Mouse (Mus musculus) hindbrain, embryonic 12.5 days (tissue): ENCODE measurements around the gene Egfl7. TPM values are rescaled to one million over a fixed set of nuclear protein-coding genes. Genes with fewer than 3 reads are reported as not detected.

Experiments
- ATAC-seq: fragments of 200-750 bp; cut with Nextera tagmentation; 2 replicates; pipeline ENCODE4 v1.8.0; 2017; ENCODE audit warnings: moderate TSS enrichment; ENCODE audit not compliant: low FRiP score
- H3K27ac ChIP-seq: fragments of 300-500 bp; sonication (generic); 2 replicates; pipeline ENCODE4 v1.5.1; 2016; ENCODE audit warnings: mild to moderate bottlenecking
- H3K27me3 ChIP-seq: fragments of 300-500 bp; sonication (generic); 2 replicates; pipeline ENCODE4 v1.6.1; 2016; ENCODE audit warnings: mild to moderate bottlenecking
- H3K36me3 ChIP-seq: fragments of 300-500 bp; sonication (generic); 2 replicates; pipeline ENCODE4 v1.6.1; 2016; ENCODE audit warnings: mild to moderate bottlenecking
- H3K4me1 ChIP-seq: fragments of 300-500 bp; sonication (generic); 2 replicates; pipeline ENCODE4 v1.6.1; 2016
- H3K4me2 ChIP-seq: fragments of 300-500 bp; sonication (generic); replicated peaks from 2 replicates; pipeline ENCODE4 v1.6.1; 2016; ENCODE audit warnings: mild to moderate bottlenecking
- H3K4me3 ChIP-seq: fragments of 300-500 bp; sonication (generic); 2 replicates; pipeline ENCODE4 v1.5.1; 2016; ENCODE audit warnings: mild to moderate bottlenecking
- H3K9ac ChIP-seq: fragments of 300-500 bp; sonication (generic); 2 replicates; pipeline ENCODE4 v1.6.1; 2016; ENCODE audit warnings: mild to moderate bottlenecking, moderate library complexity
- H3K9me3 ChIP-seq: fragments of 300-500 bp; sonication (generic); replicated peaks from 2 replicates; pipeline ENCODE4 v1.6.1; 2016; ENCODE audit warnings: mild to moderate bottlenecking
- whole genome bisulfite sequencing: fragments of 180-500 bp; shearing (Covaris S2); methylation state at CpG from one replicate; pipeline ENCODE4 v1.1.7; 2016; 5-methylcytosine and 5-hydroxymethylcytosine counted together
- polyA plus RNA-seq: library from polyadenylated mRNA; unstranded; fragments of >200 nt; fragmentation: Nextera tagmentation; extraction: Ambion mirVana; gene quantifications from 2 replicates; pipeline ENCODE4 v1.2.1, GENCODE M21; 2016

Egfl7 gene
- polyA plus RNA-seq, 1 experiment from 2014 or later = 72.1 TPM

DNA sequence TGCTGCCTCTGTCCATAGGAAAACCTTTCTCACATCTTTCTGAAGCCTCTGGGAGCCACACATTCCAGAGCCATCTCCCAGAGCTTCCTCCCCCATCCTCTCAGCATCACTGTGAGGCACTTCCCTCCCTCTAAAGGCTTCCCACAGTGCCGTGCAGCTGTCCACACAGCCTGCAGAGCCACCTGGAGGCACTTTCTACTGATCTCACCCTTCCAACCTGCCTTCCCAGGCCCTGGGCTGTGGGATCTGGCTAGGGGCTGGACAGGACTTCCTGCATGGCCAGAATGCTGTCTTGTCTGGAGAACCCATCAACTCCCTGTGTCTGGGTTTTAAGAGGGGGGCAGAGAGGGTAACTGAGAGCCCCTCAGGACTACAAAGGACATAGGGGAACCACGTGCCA is 32.3 kb upstream of the Egfl7 start:
- Histone ChIP-seq H3K4me1 (peaks cover 23% of the 10 kb centered on the region), H3K9me3 (no peaks in the 10 kb centered on the region), H3K4me3 (no peak overlapping the region), H3K4me2 (no peak overlapping the region), H3K36me3 (no peaks in the 10 kb centered on the region), H3K27ac (peak overlapping the region; percentile 35), H3K27me3 (no peaks in the 10 kb centered on the region; the same call in 1 of the 2 replicates), H3K9ac (no peak overlapping the region; the same call in 1 of the 2 replicates)
- ATAC-seq = 0 out of 2 replicates have a peak, but pooled peaks have one; percentile 41
- 32% methylated on average over 2 of the region's 2 CpGs for WGBS

DNA sequence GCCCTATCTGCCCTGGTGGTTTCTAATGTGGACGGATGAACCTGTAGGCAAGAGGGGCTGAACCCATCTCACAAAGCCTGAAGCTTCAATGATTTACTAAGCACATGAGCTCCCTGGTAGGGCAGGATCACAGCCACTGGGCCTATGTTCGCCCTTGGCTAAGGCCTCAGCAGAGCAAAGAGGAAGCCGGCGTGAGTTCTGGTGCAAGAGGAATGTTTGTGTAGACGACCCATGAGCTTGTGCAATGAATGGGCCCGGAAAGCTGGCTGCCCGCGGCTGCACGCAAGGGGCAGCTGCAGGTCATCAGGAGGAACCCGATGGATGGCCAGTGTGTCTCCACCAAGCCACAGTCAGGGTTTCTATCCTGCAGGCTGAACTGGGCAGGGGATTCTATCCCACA is 30.0 kb upstream of the Egfl7 start:
- Histone ChIP-seq H3K9ac (no peak overlapping the region), H3K4me3 (no peak overlapping the region), H3K4me2 (no peak overlapping the region), H3K27ac (no peak overlapping the region), H3K9me3 (no peaks in the 10 kb centered on the region), H3K27me3 (no peaks in the 10 kb centered on the region; the same call in 1 of the 2 replicates), H3K4me1 (peaks cover 20% of the 10 kb centered on the region), H3K36me3 (no peaks in the 10 kb centered on the region)
- WGBS = 85% methylated on average over 10 of the region's 10 CpGs
- no peak for ATAC-seq

DNA sequence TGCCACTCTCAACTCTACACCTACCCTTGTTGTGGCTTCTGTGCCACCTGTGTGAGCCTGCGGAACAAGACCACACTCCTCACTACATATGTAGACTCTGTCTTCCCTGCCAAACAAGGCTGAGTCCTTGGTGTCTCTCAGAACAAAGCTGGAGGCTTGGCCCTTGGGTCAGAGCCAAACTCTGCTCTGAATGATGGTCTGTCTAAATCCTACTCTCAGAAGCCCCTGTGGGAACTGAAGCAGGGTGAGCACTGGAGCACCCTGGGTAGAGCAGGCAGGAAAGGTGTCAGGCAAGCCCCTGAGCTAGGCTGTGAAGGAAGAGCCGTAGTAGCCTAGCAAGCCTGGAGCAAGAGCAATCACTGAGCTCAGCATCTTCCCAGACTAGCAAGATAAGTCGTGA is 29.6 kb upstream of the Egfl7 start:
- H3K27ac ChIP-seq = no peak overlapping the region

DNA sequence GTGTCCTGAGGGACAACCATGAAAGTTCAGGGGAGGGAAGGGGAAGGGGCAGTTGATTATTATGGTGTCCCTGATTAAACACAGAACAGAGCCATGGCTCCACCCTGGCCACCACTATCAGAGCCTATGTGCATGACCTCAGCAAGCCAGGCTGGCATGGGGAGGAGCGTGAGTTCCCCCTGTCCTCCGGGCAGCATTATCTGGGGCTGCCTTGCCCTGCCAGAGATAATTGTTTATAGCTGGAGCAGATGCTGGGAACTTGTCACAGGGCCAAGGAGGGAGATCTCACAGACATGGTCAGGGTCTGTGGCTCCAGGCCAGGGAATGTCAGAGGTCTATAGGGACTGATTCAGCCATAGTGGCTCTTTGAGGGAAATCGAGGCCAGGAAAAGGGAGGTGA is 29.0 kb upstream of the Egfl7 start:
- no peak overlapping the region for H3K27ac ChIP-seq
- WGBS = 83% methylated on average over 3 of the region's 3 CpGs
- no peaks in the 10 kb centered on the region for H3K9me3 ChIP-seq
- no peaks in the 10 kb centered on the region; the same call in 1 of the 2 replicates for H3K27me3 ChIP-seq
- no peaks in the 10 kb centered on the region for H3K36me3 ChIP-seq
- ATAC-seq = no peak
- H3K4me3 ChIP-seq = no peak overlapping the region
- no peak overlapping the region for H3K9ac ChIP-seq
- peaks cover 20% of the 10 kb centered on the region for H3K4me1 ChIP-seq
- no peak overlapping the region for H3K4me2 ChIP-seq

More for the DNA sequence above, 29.6 kb upstream of the Egfl7 start:
- Histone ChIP-seq H3K9ac (no peak overlapping the region), H3K9me3 (no peaks in the 10 kb centered on the region), H3K36me3 (no peaks in the 10 kb centered on the region), H3K4me1 (peaks cover 20% of the 10 kb centered on the region), H3K27me3 (no peaks in the 10 kb centered on the region; the same call in 1 of the 2 replicates), H3K4me2 (no peak overlapping the region), H3K4me3 (no peak overlapping the region)
- no peak for ATAC-seq
- 75% methylated on average over 3 of the region's 3 CpGs for WGBS

DNA sequence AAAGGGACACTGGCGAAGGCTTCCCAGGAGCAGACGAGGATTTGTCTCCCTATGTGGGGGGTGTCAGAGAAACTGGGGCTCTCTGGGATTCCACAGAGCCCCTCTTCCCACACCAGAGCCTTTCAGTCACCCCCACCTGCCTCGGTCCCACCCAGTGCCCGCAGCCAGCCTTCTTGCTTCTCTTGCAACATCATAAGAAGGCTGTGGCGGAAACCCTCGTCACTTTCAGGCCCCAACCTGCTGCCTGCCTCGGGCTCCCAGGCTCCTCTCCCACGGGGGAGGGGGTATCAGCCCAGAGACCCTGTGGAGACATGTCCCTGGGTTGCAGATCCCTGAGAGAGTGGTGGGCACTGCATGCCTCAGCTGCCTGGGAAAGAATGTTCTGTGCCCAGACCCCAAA is 28.4 kb upstream of the Egfl7 start:
- H3K27ac ChIP-seq = no peak overlapping the region
- no peak for ATAC-seq
- H3K4me1 ChIP-seq = peaks cover 20% of the 10 kb centered on the region
- H3K4me2 ChIP-seq = no peak overlapping the region
- WGBS = 72% methylated on average over 8 of the region's 8 CpGs
- no peaks in the 10 kb centered on the region; the same call in 1 of the 2 replicates for H3K27me3 ChIP-seq
- H3K36me3 ChIP-seq = no peaks in the 10 kb centered on the region
- no peak overlapping the region for H3K4me3 ChIP-seq
- no peaks in the 10 kb centered on the region for H3K9me3 ChIP-seq
- H3K9ac ChIP-seq = no peak overlapping the region

DNA sequence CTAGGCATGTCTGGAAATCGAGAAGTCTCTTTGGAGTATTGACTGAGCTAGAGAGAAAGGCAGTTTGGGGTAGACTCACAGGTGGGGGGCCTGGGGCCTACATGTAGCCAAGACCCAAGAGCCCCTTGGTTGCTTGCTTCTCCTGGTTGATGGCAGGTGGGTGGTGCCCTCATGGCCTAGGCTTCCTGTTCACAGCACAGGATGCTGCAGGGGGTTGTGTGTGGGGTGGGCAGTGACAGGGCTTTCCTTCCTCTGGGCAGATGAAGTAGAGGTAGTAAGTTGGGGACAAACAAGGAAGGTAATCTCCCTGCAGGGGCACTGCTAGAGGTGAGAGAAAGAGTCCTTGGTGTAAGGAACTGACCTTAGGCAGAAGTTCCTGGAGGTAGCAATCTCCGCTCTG is 27.7 kb upstream of the Egfl7 start:
- no peak for ATAC-seq
- no peaks in the 10 kb centered on the region; the same call in 1 of the 2 replicates for H3K27me3 ChIP-seq
- no peaks in the 10 kb centered on the region for H3K9me3 ChIP-seq
- H3K4me1 ChIP-seq = peaks cover 16% of the 10 kb centered on the region
- 97% methylated on average over 2 of the region's 2 CpGs for WGBS
- H3K4me3 ChIP-seq = no peak overlapping the region
- no peak overlapping the region for H3K27ac ChIP-seq
- no peaks in the 10 kb centered on the region for H3K36me3 ChIP-seq
- H3K9ac ChIP-seq = no peak overlapping the region
- H3K4me2 ChIP-seq = no peak overlapping the region

DNA sequence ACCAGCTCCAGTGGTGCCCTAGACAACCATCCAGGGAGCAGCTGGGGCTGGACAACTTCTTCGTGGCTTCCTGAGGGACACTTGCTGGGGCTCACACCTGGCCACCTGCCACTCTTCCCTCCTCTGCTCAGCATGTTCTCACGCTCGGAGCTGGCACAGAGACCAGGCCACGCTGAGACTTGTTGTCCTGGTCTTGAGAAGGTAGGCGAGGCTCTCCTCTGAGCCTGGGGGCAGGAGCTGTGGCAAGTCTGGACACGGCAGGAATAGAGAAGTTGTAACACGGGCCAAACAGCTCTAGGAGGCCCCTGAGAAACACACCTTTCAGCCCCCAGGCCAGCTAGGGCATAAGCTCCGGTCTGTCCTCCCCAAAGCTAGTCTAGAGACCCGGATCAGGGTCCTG is 25.9 kb upstream of the Egfl7 start:
- Histone ChIP-seq H3K4me2 (no peak overlapping the region), H3K27ac (no peak overlapping the region), H3K9me3 (no peaks in the 10 kb centered on the region), H3K4me3 (no peak overlapping the region), H3K4me1 (peaks cover 4% of the 10 kb centered on the region; the same call in 1 of the 2 replicates), H3K27me3 (no peaks in the 10 kb centered on the region), H3K9ac (no peak overlapping the region), H3K36me3 (no peaks in the 10 kb centered on the region)
- no peak for ATAC-seq
- WGBS = 88% methylated on average over 9 of the region's 9 CpGs

DNA sequence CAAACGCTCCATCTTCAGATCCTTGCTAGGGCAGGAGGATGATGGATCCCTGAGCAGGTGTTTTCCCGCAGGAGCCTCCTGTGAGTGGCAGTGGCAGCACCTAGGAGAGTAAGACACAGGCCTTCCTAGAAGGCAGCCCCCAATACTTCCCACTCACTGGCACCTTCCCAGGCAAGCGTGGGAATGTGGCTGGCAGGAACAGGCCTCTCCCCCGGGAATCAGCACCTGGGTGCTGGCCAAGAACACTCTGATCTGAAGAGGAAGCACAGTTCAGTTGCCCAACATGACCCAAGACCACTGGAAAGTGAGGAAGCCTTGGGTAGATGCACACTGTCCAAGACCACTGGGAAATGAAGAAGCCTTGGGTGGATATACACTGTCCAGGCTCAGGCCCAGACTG is 24.7 kb upstream of the Egfl7 start:
- Histone ChIP-seq H3K9ac (no peak overlapping the region), H3K4me1 (no peaks in the 10 kb centered on the region), H3K9me3 (no peaks in the 10 kb centered on the region), H3K4me3 (no peak overlapping the region), H3K4me2 (no peak overlapping the region), H3K36me3 (no peaks in the 10 kb centered on the region), H3K27me3 (no peaks in the 10 kb centered on the region), H3K27ac (no peak overlapping the region)
- no peak for ATAC-seq
- WGBS = 84% methylated on average over 4 of the region's 4 CpGs

DNA sequence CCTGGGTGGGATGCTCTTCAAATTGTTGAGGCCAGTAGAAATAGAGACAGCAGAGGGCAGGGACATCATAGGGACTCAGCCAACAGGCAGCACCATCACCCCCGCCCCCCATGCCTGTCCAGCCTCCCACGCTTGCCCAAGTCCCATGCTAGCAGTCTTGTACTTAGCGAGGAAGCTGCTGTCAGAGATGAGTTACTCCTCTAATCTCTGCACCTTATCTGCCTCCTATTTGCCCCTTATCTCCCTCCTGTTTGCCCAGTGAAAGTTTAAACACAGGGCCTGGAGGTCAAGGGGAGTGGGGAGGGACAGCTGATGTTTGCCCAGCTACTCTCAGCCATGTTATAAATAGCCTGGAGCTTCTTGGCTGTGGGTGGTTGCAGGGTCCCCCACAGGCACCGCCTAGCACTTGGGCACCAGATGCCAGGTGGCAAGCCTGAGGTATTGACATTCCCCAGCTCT is 23.2 kb upstream of the Egfl7 start:
- 67% methylated on average over 4 of the region's 4 CpGs for WGBS
- H3K4me1 ChIP-seq = peaks cover 12% of the 10 kb centered on the region
- no peak overlapping the region for H3K9ac ChIP-seq
- no peaks in the 10 kb centered on the region for H3K36me3 ChIP-seq
- no peaks in the 10 kb centered on the region for H3K9me3 ChIP-seq
- no peaks in the 10 kb centered on the region for H3K27me3 ChIP-seq
- no peak overlapping the region for H3K27ac ChIP-seq
- H3K4me2 ChIP-seq = no peak overlapping the region
- H3K4me3 ChIP-seq = no peak overlapping the region
- no peak for ATAC-seq

DNA sequence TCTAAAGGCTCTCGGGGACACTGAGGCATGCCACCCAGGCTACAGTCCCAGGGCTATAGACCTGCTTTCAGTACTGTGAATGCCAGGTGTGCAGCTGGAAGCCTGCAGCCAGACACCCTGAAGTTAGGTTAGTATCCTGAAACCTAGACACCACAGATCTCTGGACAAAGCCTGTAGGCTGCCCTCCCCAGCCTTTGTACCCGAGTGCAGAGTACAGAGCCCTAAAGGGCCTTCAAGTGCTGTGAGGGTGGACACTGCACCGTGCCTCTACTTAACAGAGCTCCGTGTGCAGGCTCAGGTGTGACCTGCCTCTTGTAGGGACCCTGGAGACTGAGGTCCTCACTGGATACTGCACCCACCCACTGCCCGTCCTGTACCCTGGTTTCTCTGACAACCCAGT is 19.3 kb upstream of the Egfl7 start:
- 75% methylated on average over 5 of the region's 5 CpGs for WGBS
- H3K27ac ChIP-seq = no peak overlapping the region
- ATAC-seq = no peak
- H3K4me1 ChIP-seq = peaks cover 15% of the 10 kb centered on the region
- no peak overlapping the region for H3K4me2 ChIP-seq
- no peaks in the 10 kb centered on the region for H3K9me3 ChIP-seq
- H3K27me3 ChIP-seq = no peaks in the 10 kb centered on the region
- H3K4me3 ChIP-seq = no peak overlapping the region
- H3K36me3 ChIP-seq = no peaks in the 10 kb centered on the region
- H3K9ac ChIP-seq = no peak overlapping the region; the same call in 1 of the 2 replicates

DNA sequence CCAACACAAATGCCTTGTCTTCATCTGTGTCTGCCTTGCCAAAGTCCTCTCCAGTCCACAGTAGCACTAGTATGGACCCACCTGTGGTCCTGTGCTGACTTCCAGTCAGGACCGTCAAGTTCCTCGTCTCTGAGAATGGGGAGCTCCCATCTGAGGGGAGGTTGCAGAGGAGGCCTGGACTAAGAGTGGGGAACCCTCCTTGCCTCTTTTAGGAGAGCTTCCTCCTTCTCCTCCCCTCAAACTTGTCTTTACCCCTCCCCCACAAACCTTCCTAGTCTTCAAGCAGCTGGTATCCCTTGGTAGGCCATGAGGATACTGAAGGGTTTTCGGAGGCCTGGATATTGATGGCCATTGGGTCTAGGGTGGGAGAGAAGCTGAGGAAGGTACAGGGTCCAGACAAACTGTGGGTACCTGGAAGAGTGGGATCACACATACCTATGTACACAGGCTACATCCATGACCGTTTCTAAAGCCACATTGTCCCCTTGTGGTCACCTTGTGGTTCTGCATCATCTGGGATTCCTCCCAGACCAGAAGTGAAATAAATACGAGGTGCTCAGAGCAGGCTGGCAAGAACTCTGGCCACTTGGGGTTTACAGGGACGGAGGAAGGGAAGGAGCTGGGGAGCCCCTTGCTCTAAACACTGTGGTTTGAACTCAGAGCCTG is 18.3 kb upstream of the Egfl7 start:
- no peak overlapping the region for H3K4me3 ChIP-seq
- H3K27ac ChIP-seq = no peak overlapping the region
- no peaks in the 10 kb centered on the region for H3K36me3 ChIP-seq
- peak; percentile 68 for ATAC-seq
- no peaks in the 10 kb centered on the region for H3K9me3 ChIP-seq
- no peak overlapping the region for H3K9ac ChIP-seq
- 40% methylated on average over 6 of the region's 6 CpGs for WGBS
- H3K4me1 ChIP-seq = peaks cover 18% of the 10 kb centered on the region
- H3K27me3 ChIP-seq = no peaks in the 10 kb centered on the region
- no peak overlapping the region for H3K4me2 ChIP-seq

DNA sequence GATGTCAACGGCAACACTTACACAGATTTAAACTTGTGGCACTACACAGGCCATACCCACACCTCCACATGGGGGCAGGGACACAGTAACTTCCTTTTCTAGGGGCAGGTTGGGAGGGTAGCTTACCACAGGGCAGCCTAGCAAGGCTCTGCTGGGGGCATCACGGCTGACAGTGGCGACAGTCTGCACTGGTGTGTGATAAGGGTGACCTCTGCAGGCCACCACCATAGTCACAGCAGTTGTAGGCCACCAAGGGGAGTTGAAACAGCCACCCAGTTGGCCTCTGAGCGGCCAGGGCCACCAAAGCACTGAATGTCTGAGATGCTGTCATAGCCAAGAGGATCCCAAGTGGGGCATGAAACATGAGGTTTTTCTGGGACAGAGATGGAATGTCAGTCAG is 13.6 kb upstream of the Egfl7 start:
- Histone ChIP-seq H3K27me3 (no peaks in the 10 kb centered on the region), H3K9ac (no peak overlapping the region), H3K27ac (no peak overlapping the region), H3K4me1 (peaks cover 8% of the 10 kb centered on the region), H3K36me3 (no peaks in the 10 kb centered on the region), H3K4me2 (no peak overlapping the region), H3K4me3 (no peak overlapping the region), H3K9me3 (no peaks in the 10 kb centered on the region)
- 18% methylated on average over 4 of the region's 4 CpGs for WGBS
- ATAC-seq = peak; percentile 59

DNA sequence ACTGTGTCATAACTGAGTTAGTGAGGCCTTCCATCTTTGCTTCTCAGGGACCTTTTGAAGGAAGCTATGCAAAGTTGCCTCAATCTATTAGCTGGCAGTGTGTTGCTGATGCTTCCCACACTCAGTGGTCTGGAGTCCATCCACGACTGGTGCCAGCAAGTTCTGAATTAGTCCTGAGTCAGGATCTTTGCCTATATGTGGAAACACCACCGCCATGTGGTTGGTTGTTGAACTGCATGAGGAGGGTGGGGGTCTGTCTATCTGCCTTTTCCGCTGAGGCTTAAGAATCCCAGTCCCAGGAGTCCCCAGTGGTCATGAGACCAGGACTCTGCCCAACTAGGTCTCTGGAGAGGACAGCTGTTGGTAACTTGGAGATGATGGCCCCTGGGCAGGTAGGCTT is 9.8 kb upstream of the Egfl7 start:
- H3K27me3 ChIP-seq = no peaks in the 10 kb centered on the region
- H3K4me1 ChIP-seq = peaks cover 21% of the 10 kb centered on the region
- H3K4me2 ChIP-seq = no peak overlapping the region
- 4% methylated on average over 3 of the region's 3 CpGs for whole genome bisulfite sequencing
- no peaks in the 10 kb centered on the region for H3K9me3 ChIP-seq
- no peak overlapping the region for H3K9ac ChIP-seq
- H3K4me3 ChIP-seq = no peak overlapping the region
- ATAC-seq = no peak
- H3K27ac ChIP-seq = no peak overlapping the region
- H3K36me3 ChIP-seq = no peaks in the 10 kb centered on the region
